Mouse (Mus musculus) lung, postnatal 10 days (tissue): ENCODE measurements at regions not wholly inside any gene's neighbourhood (a gene's known extent, or its start where the extent isn't known, plus 50 kb on each side); places are given as distances from the start of the nearest gene placed in this dataset.
A peak's percentile ranks its signal among the peaks of the same experiment; 100 is the strongest.

Source experiments
- DNase-seq: peaks from one replicate; pipeline ENCODE4 v3.0.0; 2021

DNA sequence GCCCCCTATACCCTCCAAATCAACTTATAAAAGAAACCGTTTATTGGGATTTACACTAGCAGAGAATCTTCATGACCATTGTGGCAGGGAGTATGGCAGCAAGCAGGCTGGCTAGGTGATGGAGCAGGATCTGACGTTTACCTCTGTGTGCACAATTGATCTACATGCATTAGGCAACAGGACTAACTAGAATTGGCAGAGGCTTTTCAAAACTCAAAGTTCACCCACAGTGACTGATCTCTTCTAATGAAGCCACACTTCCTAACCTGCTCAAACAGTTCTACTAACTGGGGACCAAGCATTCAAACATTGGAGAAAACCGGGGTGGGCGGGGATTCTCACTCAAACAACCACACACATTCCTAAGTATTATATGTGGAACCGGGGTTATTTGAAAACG, 1382.9 kb upstream of the Tenm2 start:
- DNase-seq: no peak

DNA sequence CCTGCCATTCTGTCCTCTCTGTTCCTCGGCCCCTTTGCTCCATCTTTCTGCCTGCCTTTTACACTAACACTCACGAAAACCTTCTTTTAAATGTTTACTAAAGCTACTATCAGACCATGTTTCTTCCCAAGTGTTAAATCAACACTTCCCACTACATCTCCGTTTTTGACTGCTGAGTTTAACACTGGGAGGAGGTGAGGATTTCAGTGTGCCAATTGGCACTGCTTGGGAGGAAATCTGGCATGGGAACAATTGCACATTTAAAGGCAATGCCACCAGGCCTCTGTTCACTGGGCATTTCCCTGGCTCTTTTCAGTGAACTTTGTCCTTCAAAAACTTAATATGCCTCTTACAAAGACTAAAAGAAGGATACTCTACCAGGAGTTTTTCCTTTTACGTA, 1365.2 kb upstream of the Tenm2 start:
- no peak for DNase-seq

DNA sequence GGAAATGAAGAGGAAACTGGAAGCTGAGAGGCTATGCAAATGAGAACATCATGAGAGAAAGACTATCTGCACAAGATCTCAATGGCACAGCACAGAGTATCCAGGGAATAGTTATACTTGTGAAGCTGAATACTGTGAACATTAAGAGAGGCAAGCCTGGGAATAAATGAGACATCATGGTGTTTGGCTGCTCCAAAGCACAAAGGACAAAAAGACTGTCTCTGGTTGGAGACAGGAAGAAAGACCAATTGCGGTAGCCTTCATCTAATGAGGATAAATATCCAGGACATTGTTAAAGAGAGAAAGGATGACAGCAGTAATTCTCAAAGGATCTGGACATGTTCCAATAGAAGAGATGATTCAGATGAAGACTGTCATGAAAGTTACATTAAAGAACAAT, 1332.8 kb upstream of the Tenm2 start:
- no peak for DNase-seq

DNA sequence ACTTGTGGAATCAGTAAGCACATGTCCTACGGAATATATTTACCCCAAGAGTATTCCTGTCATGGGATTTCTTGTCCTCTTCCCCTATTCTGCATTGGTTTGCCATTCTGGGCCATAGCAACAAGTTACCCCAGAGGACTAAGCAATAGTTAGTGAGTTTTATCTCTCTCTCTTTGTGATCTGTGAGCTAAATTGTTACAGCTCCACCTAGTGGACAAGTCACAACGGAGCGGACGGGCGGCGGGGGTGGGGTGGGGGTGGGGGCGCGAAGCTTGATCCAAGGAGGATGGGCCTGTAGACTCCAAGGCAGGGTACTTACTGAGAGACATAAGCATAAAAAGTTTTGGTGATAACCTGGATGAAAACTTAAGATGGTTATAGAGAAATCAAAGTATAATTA, 1308.1 kb upstream of the Tenm2 start:
- peak; percentile 19 for DNase-seq

- DNase-seq: no peak
These were observed 1304.3 kb upstream of the Tenm2 start for GRCm38 (mm10) chr11:38540097-38540496.

GRCm38 (mm10) chr11:38532282-38532681, 1296.5 kb upstream of the Tenm2 start:
- no peak for DNase-seq

GRCm38 (mm10) chr11:38509676-38510075, 1273.9 kb upstream of the Tenm2 start:
- no peak for DNase-seq

- DNase-seq: no peak
These were observed 1228.5 kb upstream of the Tenm2 start for GRCm38 (mm10) chr11:38464239-38464596.

GRCm38 (mm10) chr11:38463568-38464238, 1227.9 kb upstream of the Tenm2 start:
- no peak for DNase-seq

DNA sequence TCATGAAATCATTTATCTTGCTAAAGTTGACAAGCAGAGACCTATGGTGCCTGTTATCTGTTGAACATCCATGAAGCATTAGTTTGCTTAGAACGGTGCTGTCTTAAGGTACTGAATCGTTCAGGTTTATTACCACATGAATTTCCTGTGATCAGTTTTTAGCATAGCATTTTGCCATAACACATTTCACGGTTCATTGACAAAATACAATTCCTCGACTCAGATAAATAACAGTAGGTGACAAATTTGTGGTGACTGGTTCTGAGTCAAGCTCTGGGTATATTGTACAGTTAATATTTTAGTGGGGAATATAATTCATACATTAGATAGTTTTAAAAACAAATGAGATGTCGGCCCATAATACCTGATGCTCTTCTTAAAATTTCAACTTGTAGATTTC, 1207.5 kb upstream of the Tenm2 start:
- no peak for DNase-seq

DNA sequence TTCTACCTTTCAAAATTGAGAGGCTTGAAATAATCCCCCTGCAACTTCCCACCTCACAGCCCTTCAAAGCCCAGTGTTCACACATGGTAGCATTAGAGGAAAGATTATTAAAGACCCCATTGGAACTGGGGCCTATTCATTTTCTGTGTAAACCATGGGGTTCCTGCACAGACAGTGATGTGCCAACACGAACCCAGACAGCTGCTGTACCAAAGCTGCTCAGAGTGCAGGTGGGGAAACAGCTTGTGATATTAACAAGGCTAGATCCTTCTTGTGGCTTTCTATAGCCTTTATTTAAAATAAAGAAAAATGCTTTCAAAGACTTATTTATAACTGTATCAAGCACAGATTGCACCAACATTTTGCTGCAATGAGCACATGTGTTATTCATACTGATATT, 1174.5 kb upstream of the Tenm2 start:
- no peak for DNase-seq

GRCm38 (mm10) chr11:38397771-38398170, 1162.0 kb upstream of the Tenm2 start:
- no peak for DNase-seq

DNA sequence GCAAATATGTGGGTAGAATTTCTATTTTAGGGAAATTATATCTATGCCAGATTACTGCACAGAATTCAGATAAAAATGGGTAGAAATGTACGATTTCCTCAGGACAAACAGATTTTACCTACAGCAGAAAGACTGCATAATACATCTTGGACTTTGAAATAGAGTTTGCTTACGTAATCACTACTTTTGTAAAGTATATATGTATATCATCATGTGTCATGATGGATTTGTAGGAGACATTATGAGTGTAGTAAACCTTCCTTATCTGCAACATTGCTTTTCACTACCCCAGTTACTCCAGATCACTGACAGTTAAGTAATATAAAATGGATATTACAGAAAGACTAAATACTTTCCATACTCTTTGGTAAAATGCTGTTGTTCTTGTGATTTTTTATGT, 1151.2 kb upstream of the Tenm2 start:
- no peak for DNase-seq

GRCm38 (mm10) chr11:38346442-38346841, 1110.7 kb upstream of the Tenm2 start:
- no peak for DNase-seq

DNA sequence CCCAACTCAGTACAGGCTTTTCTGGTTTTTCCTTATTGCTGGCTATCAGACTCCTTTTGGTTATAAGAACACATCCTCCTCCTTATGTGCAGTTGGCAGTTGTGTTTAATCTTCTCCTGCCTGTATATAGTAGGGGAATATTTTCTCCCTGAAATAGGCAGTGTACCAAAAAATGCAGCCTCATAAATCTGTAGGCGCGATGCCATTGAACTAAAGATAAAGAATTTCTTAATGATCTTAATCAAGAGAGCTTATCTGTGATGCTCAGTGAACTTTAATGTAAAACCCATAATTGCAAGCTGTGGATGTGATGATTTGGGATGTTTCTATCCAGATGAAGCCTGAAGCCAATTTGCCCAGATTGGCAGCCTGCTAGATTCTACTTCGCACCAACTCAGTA, 1099.6 kb upstream of the Tenm2 start:
- no peak for DNase-seq

DNA sequence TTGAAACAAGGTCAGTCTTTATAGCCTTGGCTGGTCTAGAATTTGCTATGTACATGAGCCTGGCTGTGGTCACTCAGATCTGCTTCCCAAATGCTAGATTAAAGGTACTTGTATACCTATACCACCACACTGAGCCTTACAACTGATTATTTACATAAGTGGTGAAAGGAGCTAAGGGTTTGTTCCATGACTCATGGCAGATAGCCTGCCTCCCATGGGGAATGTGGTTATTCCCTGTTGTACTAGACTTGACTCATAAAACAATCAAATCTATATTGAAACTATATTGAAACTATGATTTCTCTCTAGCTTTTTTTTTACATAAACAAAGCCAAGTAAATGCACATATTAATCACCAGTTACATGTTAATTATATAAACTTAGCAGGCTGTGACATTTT, 1061.9 kb upstream of the Tenm2 start:
- no peak for DNase-seq

GRCm38 (mm10) chr11:38291289-38291688, 1055.5 kb upstream of the Tenm2 start:
- DNase-seq: no peak

- DNase-seq: no peak
These were observed 1045.2 kb upstream of the Tenm2 start for GRCm38 (mm10) chr11:38280961-38281360.
